Mouse (Mus musculus): ENCODE results near the gene Itgae.

DNA sequence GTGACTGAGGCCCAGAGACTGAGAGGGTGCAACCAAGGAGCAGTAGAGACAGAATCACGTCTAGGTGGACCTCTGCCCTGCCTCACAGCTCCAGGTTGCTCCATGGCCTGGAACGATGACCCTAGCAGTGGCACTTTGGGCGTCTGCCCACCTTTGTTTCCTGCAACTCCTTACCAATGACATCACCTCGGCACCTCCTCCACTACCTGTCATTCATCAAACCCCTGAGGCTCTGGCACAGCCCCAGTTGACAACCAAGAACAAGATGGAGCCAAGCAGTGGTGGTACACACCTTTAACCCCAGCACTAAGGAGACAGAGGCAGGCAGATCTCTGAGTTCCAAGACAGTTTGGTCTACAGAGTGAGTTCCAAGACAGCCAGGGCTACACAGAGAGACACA lies 1.7 kb downstream of the Itgae start:
- TF ChIP-seq CTCF (IDR thresholded peaks at IDR 0.05; ENCODE audit: low read depth, low read length) (no peak), EP300 (IDR thresholded peaks at IDR 0.05; ENCODE audit: insufficient read depth, low read depth, low read length) (no peak)

Data from ES-Bruce4 (cell line).